Mouse (Mus musculus) left cerebral cortex, postnatal 14 days (tissue): ENCODE measurements around the gene Timm8b. TPM values are rescaled to one million over a fixed set of nuclear protein-coding genes. Genes with fewer than 3 reads are reported as not detected.
"Not testable (repeated sequence)": the region's sequence is repeated elsewhere in the genome, so short reads cannot be mapped to it uniquely, and the experiment has no call there.

Experiments
- DNase-seq, 2 experiments: peaks; one replicate each; pipeline ENCODE4 v3.0.0; 2021 to 2022; ENCODE audit warnings: low spot score in 2 of 2, mixed read lengths in 1 of 2
- intact Hi-C: fragments of 180-260 bp; cut with DNase I; formaldehyde crosslinking; loops from one replicate; pipeline ENCODE4 v1.15.1; 2025
- total RNA-seq, 2 experiments: library from RNA; stranded (reverse); gene quantifications; 2 replicates each; pipeline ENCODE4 v1.2.3; 2021

The Timm8b gene
- total RNA-seq, 2 experiments from 2014 or later: 230 to 244 TPM

DNA sequence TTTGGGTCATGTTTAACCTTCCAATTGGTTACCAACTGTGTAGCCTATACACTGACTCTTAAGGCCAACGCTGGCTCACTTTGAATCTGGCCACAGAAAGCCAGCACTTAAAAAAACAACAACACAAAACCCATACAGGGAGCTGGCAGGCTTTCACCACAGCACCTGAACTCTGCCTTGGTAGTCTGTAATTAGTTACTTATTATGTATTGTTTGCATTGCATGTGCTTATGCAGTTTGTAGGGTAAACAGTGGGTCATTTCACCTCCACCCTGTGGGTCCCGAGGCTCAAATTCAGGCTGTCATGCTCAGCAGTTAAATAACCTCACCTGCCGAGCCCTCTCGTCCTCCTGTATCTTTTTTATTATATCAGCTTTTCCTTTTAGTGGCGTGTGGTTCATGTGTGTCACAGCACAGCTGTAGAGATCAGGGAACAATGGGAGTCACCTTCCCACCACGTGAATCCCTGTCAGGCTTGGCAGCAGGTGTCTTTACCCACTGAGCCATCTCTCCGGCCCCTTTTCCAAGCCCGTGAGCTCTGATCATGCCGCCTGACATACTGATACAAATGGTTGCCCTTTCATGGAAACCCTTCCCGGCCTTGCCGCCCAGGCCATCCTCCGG lies 8.8 kb upstream of the Timm8b start:
- DNase-seq: no peak
- intact Hi-C loops: loop anchor here (10.0 kb wide), 1 partner anchor 140 kb away; no protein-coding TSS in a partner anchor

DNA sequence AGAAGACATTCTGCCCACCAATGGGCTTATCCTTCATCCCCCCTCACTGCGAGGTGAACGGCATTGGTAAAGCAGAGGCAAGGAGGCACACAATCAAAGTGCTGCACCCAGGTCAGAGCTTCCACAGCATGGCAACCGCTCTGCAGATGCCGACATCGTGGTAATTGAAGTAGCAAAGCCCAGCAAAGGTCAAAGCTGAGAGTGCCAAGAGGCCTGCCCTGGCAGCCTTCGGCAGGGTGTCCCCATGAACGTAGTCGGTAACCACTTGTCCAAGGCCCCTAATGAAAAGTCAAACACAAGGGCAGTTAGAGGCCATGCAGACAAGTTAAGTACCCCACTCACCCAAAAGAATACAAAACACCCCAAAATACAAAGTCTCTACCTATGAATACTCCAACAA lies 6.7 kb upstream of the Timm8b start:
- no peak for DNase-seq
- intact Hi-C loops: loop anchor here (10.0 kb wide), 1 partner anchor 142 kb away; no protein-coding TSS in a partner anchor

DNA sequence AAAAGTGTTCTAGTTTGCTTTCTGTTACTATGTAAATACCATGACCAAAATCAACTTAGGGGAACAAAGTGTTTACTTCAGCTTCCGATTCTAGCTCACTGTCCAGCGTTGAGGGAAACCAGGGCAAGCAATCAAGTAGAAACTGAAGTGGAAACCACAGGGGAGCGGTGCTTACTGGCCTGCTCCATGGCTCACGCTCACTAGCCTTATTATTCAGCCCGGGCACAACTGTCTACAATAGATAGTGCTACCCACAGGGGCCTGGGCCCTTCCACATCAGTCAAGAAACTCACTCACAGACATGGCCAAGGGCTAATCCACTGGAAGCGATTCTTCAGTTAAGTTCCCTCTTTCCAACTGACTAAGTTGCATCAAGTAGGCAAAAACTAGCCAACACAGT lies 2.2 kb upstream of the Timm8b start:
- intact Hi-C loops: no loop called here
- no peak for DNase-seq

DNA sequence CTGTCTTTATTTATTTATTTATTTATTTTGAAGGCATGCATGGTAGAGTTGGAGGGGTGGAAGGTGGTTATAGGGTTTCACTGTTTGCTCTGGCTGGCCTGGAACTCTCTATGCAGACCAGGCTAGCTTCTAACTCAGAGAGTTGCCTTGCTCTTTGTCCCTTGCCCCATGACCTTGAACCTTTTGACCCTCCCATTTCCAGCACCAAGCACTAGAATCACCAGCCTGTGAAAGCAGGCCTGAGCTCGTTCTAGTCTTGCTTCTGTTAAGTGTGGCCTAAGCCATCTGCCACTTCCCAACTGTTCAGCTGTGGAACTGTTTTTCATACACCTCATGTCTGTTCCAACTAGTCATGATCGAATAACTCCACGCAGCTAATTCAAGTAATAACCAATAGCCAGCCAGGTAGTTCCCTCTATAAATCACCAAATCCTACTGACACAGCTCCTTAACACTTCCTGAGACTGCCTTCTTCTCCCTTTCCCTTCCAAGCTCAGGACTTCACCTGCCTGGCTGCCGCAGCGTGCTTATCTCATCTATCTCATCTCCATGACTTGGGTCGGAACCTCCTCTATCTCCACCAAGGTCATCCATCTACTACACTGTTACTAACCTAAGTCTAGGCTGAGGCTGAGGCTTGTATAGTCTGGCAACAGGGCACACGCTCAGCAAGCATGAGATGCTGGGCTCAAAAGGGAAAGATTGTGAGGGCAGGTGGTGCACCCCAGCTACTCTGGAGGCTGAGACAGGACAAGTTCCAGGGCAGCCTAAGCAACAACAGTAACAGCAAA lies 1.5 kb upstream of the Timm8b start:
- intact Hi-C loops: no loop called here
- no peak for DNase-seq

DNA sequence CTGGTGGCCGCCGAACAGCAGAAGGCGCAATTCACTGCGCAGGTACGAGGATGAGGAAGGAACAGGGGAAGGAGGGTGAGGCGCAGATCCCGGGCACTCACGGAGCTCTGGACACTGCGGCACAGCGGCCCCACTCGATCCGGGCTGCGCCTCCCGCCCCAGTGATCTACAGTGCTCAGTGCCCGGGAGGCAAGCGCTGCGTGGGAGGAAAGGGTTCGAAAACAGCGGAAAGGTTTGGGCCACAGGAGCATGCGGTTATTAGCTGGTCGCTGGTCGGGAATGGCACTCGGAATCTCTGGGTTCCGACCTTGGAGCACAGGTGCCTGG lies 251 bp downstream of the Timm8b start:
- intact Hi-C loops: no loop called here
- DNase-seq: no peak

DNA sequence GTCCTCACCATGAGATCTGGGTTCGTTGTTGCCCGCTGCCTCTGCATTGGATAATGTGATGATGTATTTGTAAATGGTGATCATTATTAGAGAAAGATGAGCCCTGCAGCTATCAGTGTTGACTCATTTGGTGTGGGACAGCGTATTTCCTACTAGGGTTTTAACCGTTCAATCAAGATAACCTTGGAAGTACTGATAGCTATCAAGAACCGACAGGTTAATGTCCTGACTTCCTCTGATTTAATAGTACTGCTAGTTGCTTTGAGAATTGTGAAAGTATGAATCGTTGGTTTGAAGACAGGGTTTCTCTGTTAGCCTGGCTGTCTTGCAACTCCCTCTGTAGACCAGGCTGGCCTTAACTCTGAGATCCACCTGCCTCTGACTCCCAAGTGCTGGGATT lies 628 bp downstream of the Timm8b start:
- intact Hi-C loops: no loop called here
- no peak for DNase-seq

DNA sequence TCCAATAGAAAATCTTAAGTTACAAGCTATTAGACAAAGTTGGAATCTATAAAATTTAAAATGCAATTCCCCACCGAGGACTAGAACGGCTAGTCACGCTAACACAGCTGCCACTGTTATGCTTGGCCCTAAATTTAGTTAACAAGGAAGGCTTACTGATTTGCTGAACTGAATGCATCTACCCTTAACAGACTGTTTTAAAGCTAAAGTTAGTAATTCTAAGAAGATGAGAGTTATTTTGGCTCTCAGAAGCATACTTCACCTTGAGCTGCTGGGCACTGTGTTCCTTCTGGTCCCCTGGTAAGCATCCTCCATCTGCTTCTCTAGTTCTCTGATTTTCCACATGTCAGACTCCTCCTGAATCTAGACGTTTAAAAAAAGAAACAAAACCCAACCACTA lies 8.4 kb downstream of the Timm8b start:
- DNase-seq: peak in 1 of 2 experiments; percentile 50
- intact Hi-C loops: no loop called here

DNA sequence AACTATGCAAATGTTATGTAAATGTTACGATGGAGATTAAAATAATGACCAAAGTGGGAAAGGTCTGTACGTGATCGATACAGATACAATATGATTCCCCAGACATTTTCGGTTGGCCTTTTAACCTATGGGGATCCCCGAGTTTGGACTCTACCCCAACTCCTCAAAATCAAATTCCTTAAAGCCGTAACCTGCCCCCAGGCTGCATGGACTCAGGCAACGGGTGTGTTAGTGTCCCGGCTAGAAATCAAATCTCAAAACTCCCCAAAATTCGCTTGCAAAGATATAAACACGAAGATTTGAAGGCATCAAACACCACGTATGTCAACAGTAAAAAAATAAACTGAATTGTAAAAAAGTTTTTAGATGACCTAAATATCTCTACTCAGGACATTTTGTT lies 12.5 kb downstream of the Timm8b start:
- intact Hi-C loops: no loop called here

DNA sequence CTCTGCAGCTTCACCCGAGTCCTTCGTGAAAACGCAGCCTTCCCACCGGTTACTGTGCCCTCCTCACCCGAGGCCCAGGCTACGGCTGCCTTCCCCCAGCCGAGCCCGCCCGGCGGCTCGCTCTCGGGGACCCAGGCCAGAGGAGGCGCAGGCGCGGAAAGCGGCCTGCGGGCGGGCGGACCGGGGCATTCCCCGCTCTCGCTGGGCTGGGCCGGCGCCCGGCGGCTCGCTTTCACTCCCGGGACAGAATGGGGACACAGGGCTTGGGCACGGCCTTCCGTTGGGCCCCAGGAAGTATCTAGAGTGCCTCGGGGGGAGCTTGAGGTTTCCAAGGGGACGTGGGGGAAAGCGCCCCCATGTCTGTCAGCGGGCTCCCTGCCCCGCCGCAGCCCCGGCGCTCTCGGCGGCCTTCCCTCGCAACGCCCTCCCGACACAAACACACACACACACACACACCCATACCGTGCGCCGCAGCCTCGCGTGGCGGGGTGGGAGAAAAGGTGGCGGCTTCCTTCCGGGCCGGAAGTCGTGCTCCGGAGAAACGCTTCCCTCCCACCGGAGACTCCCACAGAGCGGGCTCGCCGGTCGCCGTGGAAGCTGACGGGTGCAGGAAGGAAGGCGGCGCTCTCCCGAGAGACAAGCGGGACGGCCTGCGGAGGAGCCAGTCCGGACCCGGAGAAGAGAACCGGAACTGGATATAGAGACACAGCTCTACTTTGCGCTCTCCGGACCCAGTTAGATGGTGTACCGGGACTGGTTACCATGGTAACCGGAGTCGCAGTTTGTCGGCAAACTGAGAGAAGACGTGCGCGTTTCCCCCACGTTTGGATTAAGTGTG lies 13.3 kb downstream of the Timm8b start, which contains the start of the genes Pih1d2 and Nkapd1:
Gene Pih1d2 (plus strand): TSS at position 556 of the 838 bp plus-strand sequence.
Gene Nkapd1 (minus strand): TSS at position 699 of the 838 bp plus-strand sequence.
- intact Hi-C loops: no loop called here
- DNase-seq: peak; percentile 90 to 92

More for the DNA sequence above, 12.5 kb downstream of the Timm8b start:
- DNase-seq: no peak

DNA sequence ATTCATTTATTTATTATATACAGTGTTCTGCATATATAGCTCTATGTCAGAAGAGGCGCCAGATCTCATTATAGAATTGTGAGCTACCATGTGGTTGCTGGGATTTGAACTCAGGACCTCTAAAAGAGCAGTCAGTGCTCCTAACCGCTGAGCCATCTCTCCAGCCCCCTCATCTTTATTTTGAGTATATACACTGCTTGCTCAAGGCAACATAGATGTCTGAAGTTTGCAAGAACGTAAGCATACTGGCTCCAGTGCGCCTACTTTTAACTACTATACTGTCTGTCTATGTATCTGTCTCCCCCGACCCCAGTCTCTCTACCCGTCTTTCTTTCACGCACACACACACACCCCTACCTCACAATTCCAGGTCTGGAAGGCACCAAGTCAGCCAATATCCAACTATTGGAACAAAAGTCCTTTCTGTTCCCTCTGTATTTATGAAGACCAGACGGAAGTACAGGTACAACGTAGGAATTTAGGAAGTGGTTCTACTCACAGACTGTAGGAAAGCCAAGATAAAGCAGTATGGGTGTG lies 14.2 kb downstream of the Timm8b start:
- no peak for DNase-seq
- intact Hi-C loops: no loop called here

DNA sequence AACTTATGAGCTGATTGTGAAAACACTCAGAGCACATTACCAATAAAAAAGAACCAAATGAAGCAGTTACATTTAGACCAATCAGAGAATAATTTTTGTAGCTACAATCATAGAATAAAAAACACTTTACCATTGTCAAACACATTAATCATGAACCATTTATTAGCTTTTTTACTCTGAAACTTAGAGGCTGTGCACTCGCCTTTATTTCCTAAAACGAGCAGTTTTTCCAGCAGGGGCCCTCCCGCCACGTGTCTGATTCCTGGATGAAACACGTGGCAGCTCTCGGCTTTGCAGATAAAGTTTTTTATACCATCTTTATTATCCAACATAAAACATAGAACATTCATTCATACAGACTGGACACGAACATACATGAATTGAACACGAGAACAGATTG lies 27.2 kb downstream of the Timm8b start:
- DNase-seq, intact Hi-C loops: not testable (repeated sequence)

DNA sequence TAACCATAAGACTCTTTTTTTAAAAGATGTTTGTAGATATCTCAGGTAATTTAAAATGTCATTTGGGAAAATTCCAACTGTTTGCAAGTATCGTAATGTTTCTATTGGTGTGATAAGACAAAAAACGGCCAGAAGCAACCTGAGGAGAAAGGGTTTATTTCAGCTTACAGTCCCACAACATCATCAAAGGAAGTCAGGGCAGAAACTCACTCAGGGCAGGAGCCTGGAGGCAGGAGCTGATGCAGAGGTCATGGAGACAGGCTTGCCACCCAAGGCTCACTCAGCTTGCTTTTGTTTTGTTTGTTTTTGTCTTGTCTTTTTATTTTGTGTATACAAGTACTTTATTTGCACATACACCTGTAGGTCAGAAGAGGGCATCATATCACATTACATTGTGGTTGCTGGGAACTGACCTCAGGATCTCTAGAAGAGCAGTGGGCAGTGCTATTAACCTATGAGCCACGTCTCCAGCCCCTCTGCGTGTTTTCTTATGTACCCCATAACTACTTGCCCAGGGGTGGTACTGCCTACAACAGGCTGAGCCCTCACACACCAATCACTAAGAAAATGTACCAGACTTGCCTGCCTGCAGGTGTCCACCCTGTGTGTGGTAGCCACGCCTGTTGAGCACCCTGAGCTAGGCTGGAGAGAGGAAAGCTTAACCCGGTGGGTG lies 28.4 kb downstream of the Timm8b start:
- DNase-seq: no peak
- intact Hi-C loops: no loop called here

DNA sequence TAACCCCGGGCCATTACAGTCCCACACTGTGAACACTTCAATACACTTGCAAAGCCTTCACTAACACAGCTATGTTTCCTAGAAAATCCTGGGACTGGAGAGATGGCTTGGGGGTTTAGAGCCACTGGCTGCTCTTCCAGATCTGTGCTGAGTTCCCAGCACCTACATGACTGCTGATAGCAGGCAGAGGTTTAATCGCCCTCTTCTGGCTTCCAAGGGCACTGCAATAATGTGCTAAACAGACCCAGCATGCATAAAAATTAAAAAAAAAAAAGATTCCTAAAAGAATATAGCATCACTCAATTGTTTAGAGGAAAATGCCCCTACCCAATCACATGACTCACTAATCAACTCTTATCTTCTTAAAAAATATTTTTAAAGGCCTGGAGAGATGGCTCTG lies 29.3 kb downstream of the Timm8b start:
- intact Hi-C loops: no loop called here
- no peak for DNase-seq

DNA sequence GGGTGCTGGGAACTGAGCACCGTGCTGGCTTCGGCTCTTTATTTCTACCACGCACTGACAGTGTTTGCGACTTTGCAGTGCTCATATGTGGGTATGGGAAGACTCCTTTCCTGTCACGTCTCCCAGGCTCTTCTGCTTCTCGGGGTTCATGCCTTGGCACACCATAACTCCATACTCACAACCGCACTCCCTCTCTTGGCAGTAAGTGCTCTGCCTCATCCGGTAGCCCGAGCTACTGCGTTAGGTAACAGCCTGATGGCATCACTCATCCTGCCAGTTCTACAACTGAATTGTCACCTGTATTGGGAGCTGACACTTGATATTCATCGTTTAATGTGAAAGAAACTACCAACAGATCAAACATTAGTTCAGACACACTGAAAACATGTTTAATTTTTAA lies 30.6 kb downstream of the Timm8b start:
- intact Hi-C loops: no loop called here
- DNase-seq: no peak

DNA sequence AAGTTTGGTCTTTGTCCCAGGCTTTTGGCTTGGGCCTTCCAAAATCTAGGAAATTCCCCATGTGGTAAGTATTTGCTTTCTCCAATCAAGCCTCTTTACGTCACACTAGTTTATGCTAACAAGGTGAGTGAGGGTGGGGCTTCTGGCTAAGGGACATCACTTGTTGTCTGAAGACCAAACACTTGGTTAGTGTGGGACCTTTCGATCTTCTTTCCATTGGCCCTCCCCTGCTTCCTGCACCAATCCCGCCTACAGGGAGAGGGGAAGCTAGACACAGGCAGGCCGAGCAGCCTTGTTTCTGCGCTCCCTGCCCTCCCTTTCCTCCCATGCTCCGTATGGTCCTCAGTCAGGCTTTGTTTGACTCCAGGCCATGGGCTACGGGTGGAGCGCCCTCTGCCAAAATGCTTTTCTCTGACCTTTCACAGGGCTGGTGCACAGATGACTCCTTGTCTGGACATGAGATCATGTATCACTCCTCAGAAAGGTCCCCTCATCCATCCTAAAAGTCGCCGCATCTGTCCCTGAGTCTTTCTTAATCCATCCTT lies 43.2 kb downstream of the Timm8b start:
- intact Hi-C loops: no loop called here
- no peak for DNase-seq

DNA sequence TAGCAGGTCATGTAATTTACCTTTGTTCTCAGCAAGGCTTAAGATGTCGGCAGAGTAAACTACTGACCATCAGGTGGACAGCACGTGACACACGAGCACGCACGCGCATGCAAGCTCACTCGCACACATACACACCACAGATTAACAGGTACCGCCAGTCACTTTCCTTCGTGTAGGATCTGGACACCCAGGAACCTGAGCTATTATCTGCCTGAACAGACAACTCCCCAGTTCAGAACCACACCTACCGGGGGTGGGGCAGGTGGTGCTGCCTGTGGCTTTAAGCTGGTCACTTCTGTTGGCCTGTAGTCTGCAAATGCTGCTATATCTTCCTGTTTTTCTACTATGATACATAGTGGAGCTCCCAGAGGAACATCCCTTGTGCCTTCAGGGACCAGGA lies 46.8 kb downstream of the Timm8b start:
- DNase-seq: no peak
- intact Hi-C loops: no loop called here
